Comparison of ENCODE assay signal across 23 mouse cellular contexts in genomic region chr7:79647233-79647632, GRCm38 (mm10). TPM values are rescaled to one million over a fixed set of nuclear protein-coding genes. Genes with fewer than 3 reads are reported as not detected.
DNase-seq lines count a peak whose midpoint lies in the region; ATAC-seq lines count a peak whose summit lies in the region.
"Had no signal": no experiment of that assay in that cellular context is flagged by ENCODE, and none has a peak within 500 bp of the region (broad histone marks: within the 10 kb centered on the region; RNA-seq: fewer than 3 reads in every experiment).

No protein-coding gene starts in this region.

- H3K9me3 ChIP-seq in hindbrain, embryonic 15.5 days = no peaks in the 10 kb centered on the region
- H3K9me3 ChIP-seq in hindbrain, embryonic 12.5 days (replicated peaks) = no peaks in the 10 kb centered on the region
- no peaks in the 10 kb centered on the region for H3K9me3 ChIP-seq in kidney, embryonic 16.5 days (ENCODE audit: low read length)
- H3K9me3 ChIP-seq: embryonic facial prominence, embryonic 15.5 days; lung, embryonic 15.5 days; neural tube, embryonic 13.5 days had no signal

- WGBS in hindbrain, embryonic 15.5 days = 83% methylated on average over 3 of the region's 3 CpGs
- WGBS in hindbrain, embryonic 12.5 days = 89% methylated on average over 3 of the region's 3 CpGs
- 66% methylated on average over 3 of the region's 3 CpGs for WGBS in kidney, embryonic 16.5 days

- H3K36me3 ChIP-seq in hindbrain, embryonic 15.5 days = no peaks in the 10 kb centered on the region
- no peaks in the 10 kb centered on the region for H3K36me3 ChIP-seq in hindbrain, embryonic 12.5 days
- H3K36me3 ChIP-seq in kidney, embryonic 16.5 days (ENCODE audit: insufficient read depth, low read length) = no peaks in the 10 kb centered on the region
- H3K36me3 ChIP-seq: embryonic facial prominence, embryonic 15.5 days; lung, embryonic 15.5 days; neural tube, embryonic 13.5 days had no signal

- ATAC-seq in hindbrain, embryonic 15.5 days (ENCODE audit: low FRiP score, low read depth) = peak; percentile 27; the same call in 1 of the 2 replicates
- ATAC-seq in hindbrain, embryonic 12.5 days (ENCODE audit: low FRiP score) = no peak
- ATAC-seq in kidney, embryonic 16.5 days (ENCODE audit: low FRiP score, low TSS enrichment) = peak; percentile 95
- ATAC-seq: CD4-positive, CD25-positive, alpha-beta regulatory T cell, adult 4 months; forebrain, embryonic 16.5 days; inflammation-experienced regulatory T-cells, adult 6 months had no signal

- H3K4me1 ChIP-seq in hindbrain, embryonic 15.5 days (replicated peaks) = no peaks in the 10 kb centered on the region
- H3K4me1 ChIP-seq in hindbrain, embryonic 12.5 days = no peaks in the 10 kb centered on the region
- no peaks in the 10 kb centered on the region for H3K4me1 ChIP-seq in kidney, embryonic 16.5 days (ENCODE audit: insufficient read depth, low read length)
- H3K4me1 ChIP-seq: embryonic facial prominence, embryonic 15.5 days; lung, embryonic 15.5 days; neural tube, embryonic 13.5 days had no signal

- intact Hi-C loops in heart, postnatal 36 days (cut with DNase I) = loop anchor here (5.0 kb wide), 2 partner anchors 35 to 150 kb away; no protein-coding TSS in a partner anchor

- H3K9ac ChIP-seq in hindbrain, embryonic 15.5 days = no peak overlapping the region
- no peak overlapping the region for H3K9ac ChIP-seq in hindbrain, embryonic 12.5 days
- no peak overlapping the region for H3K9ac ChIP-seq in kidney, embryonic 16.5 days (replicated peaks; ENCODE audit: low read length)
- H3K9ac ChIP-seq: embryonic facial prominence, embryonic 15.5 days; liver, embryonic 14.5 days; lung, embryonic 15.5 days; neural tube, embryonic 13.5 days had no signal

- no peaks in the 10 kb centered on the region for H3K27me3 ChIP-seq in hindbrain, embryonic 15.5 days
- H3K27me3 ChIP-seq in hindbrain, embryonic 12.5 days = no peaks in the 10 kb centered on the region
- no peaks in the 10 kb centered on the region for H3K27me3 ChIP-seq in kidney, embryonic 16.5 days (ENCODE audit: insufficient read depth, low read length)
- H3K27me3 ChIP-seq: embryonic facial prominence, embryonic 15.5 days; lung, embryonic 15.5 days; neural tube, embryonic 13.5 days had no signal

- DNase-seq in heart, adult 18-20 months = peak; percentile 10 to 19
- no peak for DNase-seq in heart, postnatal 36 days
- peak; percentile 56 for DNase-seq in testis, postnatal 10 days (ENCODE audit: low spot score)
- no peak for DNase-seq in thymus, adult 18-20 months
- no peak for DNase-seq in gastrocnemius, postnatal 10 days
- DNase-seq: adrenal gland, postnatal 25 days; cerebellum, adult 11 months; cerebellum, postnatal 10 days; right cerebral cortex, adult 18-20 months; thymus, postnatal 36 days had no signal

- H3K27ac ChIP-seq in hindbrain, embryonic 15.5 days (replicated peaks) = no peak overlapping the region
- H3K27ac ChIP-seq in hindbrain, embryonic 12.5 days = no peak overlapping the region
- H3K27ac ChIP-seq in kidney, embryonic 16.5 days (ENCODE audit: low read length) = peak overlapping the region; percentile 56; the same call in 1 of the 2 replicates
- H3K27ac ChIP-seq: embryonic facial prominence, embryonic 15.5 days; layer of hippocampus, adult 2 months; liver, embryonic 14.5 days; lung, embryonic 15.5 days; macrophage; neural tube, embryonic 13.5 days had no signal

- H3K4me2 ChIP-seq in hindbrain, embryonic 15.5 days = no peak overlapping the region
- H3K4me2 ChIP-seq in hindbrain, embryonic 12.5 days (replicated peaks) = no peak overlapping the region
- no peak overlapping the region for H3K4me2 ChIP-seq in kidney, embryonic 16.5 days (replicated peaks; ENCODE audit: low read depth, low read length)
- H3K4me2 ChIP-seq: embryonic facial prominence, embryonic 15.5 days; lung, embryonic 15.5 days; midbrain, embryonic 11.5 days; neural tube, embryonic 13.5 days had no signal

- H3K4me3 ChIP-seq in hindbrain, embryonic 15.5 days = no peak overlapping the region
- H3K4me3 ChIP-seq in hindbrain, embryonic 12.5 days = no peak overlapping the region
- no peak overlapping the region for H3K4me3 ChIP-seq in kidney, embryonic 16.5 days (ENCODE audit: low read length)
- H3K4me3 ChIP-seq: embryonic facial prominence, embryonic 15.5 days; layer of hippocampus, adult 2 months; lung, embryonic 15.5 days; neural tube, embryonic 13.5 days had no signal

RNA-seq across cellular contexts. Expression of gene Ticrr, which starts 12.8 kb away (rescaled TPM):
- total RNA-seq in heart, adult 18-20 months (2021) = under 1 TPM; 0.10 TPM
- under 1 TPM; 0.11 to 0.19 TPM for total RNA-seq in heart, postnatal 36 days (2021)
- polyA plus RNA-seq in hindbrain, embryonic 15.5 days (2015; fragmentation: Nextera tagmentation; extraction: Ambion mirVana) = 2.5 and 3.1 TPM in 2 replicates
- 8.9 and 9.2 TPM in 2 replicates for polyA plus RNA-seq in hindbrain, embryonic 12.5 days (2016; fragmentation: Nextera tagmentation; extraction: Ambion mirVana)
- polyA plus RNA-seq in kidney, embryonic 16.5 days (2015; fragmentation: Nextera tagmentation; extraction: Ambion mirVana) = 8.8 and 9.7 TPM in 2 replicates
- 1 to 10 TPM; 1.3 to 2.1 TPM for total RNA-seq in gastrocnemius, postnatal 10 days (2021)

RNA-seq across cellular contexts. Expression of gene Rhcg, which starts 29.8 kb away (rescaled TPM):
- not detected for total RNA-seq in heart, adult 18-20 months (2021)
- total RNA-seq in heart, postnatal 36 days (2021) = not detected
- 4.0 and 5.1 TPM in 2 replicates for polyA plus RNA-seq in hindbrain, embryonic 15.5 days (2015; fragmentation: Nextera tagmentation; extraction: Ambion mirVana)
- 1.4 and 2.3 TPM in 2 replicates for polyA plus RNA-seq in hindbrain, embryonic 12.5 days (2016; fragmentation: Nextera tagmentation; extraction: Ambion mirVana)
- polyA plus RNA-seq in kidney, embryonic 16.5 days (2015; fragmentation: Nextera tagmentation; extraction: Ambion mirVana) = 54.3 and 68.2 TPM in 2 replicates
- total RNA-seq in gastrocnemius, postnatal 10 days (2021) = not detected
- polyA plus RNA-seq: CD4-positive, CD25-positive, alpha-beta regulatory T cell, adult 4 months; inflammation-experienced regulatory T-cells, adult 6 months; macrophage had no signal

Comparison
In these comparisons a context has a peak if more than half of its experiments do, and no peak if none do; other contexts are left out.
1. DNase-seq: peak in heart, adult 18-20 months (2 of 2) and testis, postnatal 10 days (single experiment); none in heart, postnatal 36 days (0 of 2), thymus, adult 18-20 months (0 of 2) and gastrocnemius, postnatal 10 days (single experiment).